Mouse (Mus musculus) erythroblast, embryonic 14.5 days (primary cell): ENCODE data around the gene Mcf2l.

Experiments used
- GATA1 ChIP-seq: IDR thresholded peaks from 2 replicates; pipeline ENCODE4 v1.6.1; 2012; ENCODE audit warnings: low read length, inconsistent platforms, mixed read lengths
- TAL1 ChIP-seq: IDR thresholded peaks from 3 replicates; pipeline ENCODE4 v1.6.1; 2012; ENCODE audit warnings: low read length, inconsistent platforms, mixed read lengths

GRCm38 (mm10) chr8:13028482-13028881 is 154.9 kb downstream of the Mcf2l start:
- no peak for TF ChIP-seq TAL1
- no peak for TF ChIP-seq GATA1
